Mouse (Mus musculus) adrenal gland, adult 2 months (tissue): ENCODE results near the gene Kmt5c. TPM values are rescaled to one million over a fixed set of nuclear protein-coding genes. Genes with fewer than 3 reads are reported as not detected.

Experiments
- DNase-seq: peaks from one replicate; pipeline ENCODE4 v3.0.0; 2021
- long read RNA-seq: library from polyadenylated mRNA; stranded (forward); transcript quantifications from one replicate; pipeline ENCODE4 v2.0.0, GENCODE M21; 2021
- polyA plus RNA-seq: library from polyadenylated mRNA; depleted of rRNA; stranded (reverse); fragments of >200 nt; gene quantifications from 2 replicates; pipeline ENCODE4 v1.2.3, GENCODE M21; 2012; rRNA removed
- total RNA-seq, 2 experiments: library from RNA; stranded (reverse); gene quantifications; 2 replicates each; pipeline ENCODE4 v1.2.3; 2021

Gene Kmt5c
- 10 to 100 TPM; 27.9 to 35.2 TPM for total RNA-seq
- 162 and 205 TPM in 2 replicates for polyA plus RNA-seq
- long read RNA-seq, transcript Kmt5c-203 (9 exons, 2,177 nt) = major isoform, 15 of 20 reads
- long read RNA-seq, partial matches to known transcripts = 1 of 20 reads
- long read RNA-seq, other reads (novel, unspliced or antisense) = 4 of 20 reads

GRCm38 (mm10) chr7:4739544-4740275 lies at the start of gene Kmt5c:
Kmt5c (plus strand) TSS chr7:4740115.
- peak; percentile 99 for DNase-seq

GRCm38 (mm10) chr7:4690387-4690786 lies 49.5 kb upstream of the Kmt5c start, which contains the start of gene Brsk1:
Brsk1 (plus strand) TSS chr7:4690604.
- peak; percentile 67 for DNase-seq

- no peak for DNase-seq
Measured at GRCm38 (mm10) chr7:4690951-4691653, 48.8 kb upstream of the Kmt5c start.

GRCm38 (mm10) chr7:4693004-4693403 lies 46.9 kb upstream of the Kmt5c start:
- no peak for DNase-seq

- DNase-seq = no peak
Measured at GRCm38 (mm10) chr7:4702334-4702733, 37.6 kb upstream of the Kmt5c start.

- no peak for DNase-seq
Measured at GRCm38 (mm10) chr7:4703195-4703594, 36.7 kb upstream of the Kmt5c start.

- peak; percentile 51 for DNase-seq
Measured at GRCm38 (mm10) chr7:4705098-4705497, 34.8 kb upstream of the Kmt5c start.

GRCm38 (mm10) chr7:4712594-4712993 lies 27.3 kb upstream of the Kmt5c start:
- DNase-seq = peak; percentile 16

- no peak for DNase-seq
Measured at GRCm38 (mm10) chr7:4716955-4717354, 23.0 kb upstream of the Kmt5c start.

- no peak for DNase-seq
Measured at GRCm38 (mm10) chr7:4719276-4719675, 20.6 kb upstream of the Kmt5c start.

GRCm38 (mm10) chr7:4723508-4723907 lies 16.4 kb upstream of the Kmt5c start:
- DNase-seq = no peak

GRCm38 (mm10) chr7:4724359-4724758 lies 15.6 kb upstream of the Kmt5c start:
- no peak for DNase-seq

GRCm38 (mm10) chr7:4725169-4725568 lies 14.7 kb upstream of the Kmt5c start, which contains the start of gene Tmem150b:
Tmem150b (minus strand) TSS chr7:4725249.
- DNase-seq = no peak

- DNase-seq = no peak
Measured at GRCm38 (mm10) chr7:4731090-4731489, 8.8 kb upstream of the Kmt5c start.

GRCm38 (mm10) chr7:4732968-4733392 lies 6.9 kb upstream of the Kmt5c start:
- peak; percentile 61 for DNase-seq

- DNase-seq = peak; percentile 26
Measured at GRCm38 (mm10) chr7:4739041-4739543, 823 bp upstream of the Kmt5c start.

- DNase-seq = no peak
Measured at GRCm38 (mm10) chr7:4740309-4740727, 403 bp downstream of the Kmt5c start.

- DNase-seq = peak; percentile 77
Measured at GRCm38 (mm10) chr7:4741151-4741550, 1.2 kb downstream of the Kmt5c start.

GRCm38 (mm10) chr7:4741672-4742481 lies 2.0 kb downstream of the Kmt5c start:
- DNase-seq = no peak

- no peak for DNase-seq
Measured at GRCm38 (mm10) chr7:4742482-4742819, 2.5 kb downstream of the Kmt5c start.

GRCm38 (mm10) chr7:4743354-4743753 lies 3.4 kb downstream of the Kmt5c start:
- DNase-seq = no peak

GRCm38 (mm10) chr7:4744886-4745285 lies 5.0 kb downstream of the Kmt5c start:
- DNase-seq = no peak
